Mouse (Mus musculus): ENCODE measurements around the gene Knstrn.

DNA sequence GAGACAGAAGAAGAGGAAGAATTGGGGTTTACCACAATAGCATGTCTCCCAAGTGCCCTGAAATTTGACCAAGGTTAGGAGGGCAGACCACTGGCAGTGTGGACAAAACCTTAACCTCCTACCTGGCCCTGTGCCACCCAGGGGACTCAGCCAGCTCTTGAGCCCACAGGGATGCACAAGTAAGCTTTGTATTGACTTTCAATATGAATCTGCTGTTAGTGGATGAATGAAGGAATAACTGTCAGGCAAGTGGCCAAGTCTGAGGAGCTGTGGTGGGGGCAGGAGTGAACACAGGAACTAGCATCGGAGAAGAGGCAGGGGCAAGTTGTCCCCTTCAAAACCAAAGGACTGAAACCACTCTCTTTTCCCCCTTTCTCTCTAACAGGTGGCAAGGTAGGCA, 38.4 kb upstream of the Knstrn start:
- TF ChIP-seq CTCF (IDR thresholded peaks at IDR 0.05; ENCODE audit: low read depth) (no peak), EP300 (IDR thresholded peaks at IDR 0.05; ENCODE audit: low read depth) (no peak)
